Mouse (Mus musculus): Measurements from ENCODE around the gene Fut7. TPM values are rescaled to one million over a fixed set of nuclear protein-coding genes. Genes with fewer than 3 reads are reported as not detected.

Fut7 gene
- polyA plus RNA-seq, 1 experiment: 0.68 TPM

GRCm38 (mm10) chr2:25458911-25459310, 35.8 kb downstream of the Fut7 start:
- WGBS: 48% methylated on average over 5 of the region's 5 CpGs
- TF ChIP-seq CTCF (IDR thresholded peaks at IDR 0.05; ENCODE audit: extremely low read depth, insufficient read length, insufficient replicate concordance, low read depth, low read length): no peak
- no peak for TF ChIP-seq POLR2A (IDR thresholded peaks at IDR 0.05; ENCODE audit: low read depth, low read length)
- H3K4me1 ChIP-seq (ENCODE audit: control insufficient read depth, insufficient read depth, insufficient read length, low read length): peaks cover 26% of the 10 kb centered on the region
- H3K27me3 ChIP-seq (ENCODE audit: control insufficient read depth, insufficient read depth, low read length): no peaks in the 10 kb centered on the region
- no peak overlapping the region for H3K27ac ChIP-seq (ENCODE audit: insufficient read depth, low read depth, low read length)
- no peak overlapping the region for H3K4me3 ChIP-seq (ENCODE audit: low read depth, low read length)
- 0 out of 2 replicates have a peak, but pooled peaks cover 2% of the 10 kb centered on the region for H3K36me3 ChIP-seq (ENCODE audit: control insufficient read depth, insufficient read depth, low read length)

GRCm38 (mm10) chr2:25460135-25460534, 37.1 kb downstream of the Fut7 start:
- Histone ChIP-seq H3K27me3 (ENCODE audit: control insufficient read depth, insufficient read depth, low read length) (no peaks in the 10 kb centered on the region), H3K36me3 (ENCODE audit: control insufficient read depth, insufficient read depth, low read length) (0 out of 2 replicates have a peak, but pooled peaks cover 2% of the 10 kb centered on the region), H3K4me3 (ENCODE audit: low read depth, low read length) (peak overlapping the region; percentile 79), H3K4me1 (ENCODE audit: control insufficient read depth, insufficient read depth, insufficient read length, low read length) (peaks cover 26% of the 10 kb centered on the region), H3K27ac (ENCODE audit: insufficient read depth, low read depth, low read length) (peak overlapping the region; percentile 91)
- WGBS: 14% methylated on average over 5 of the region's 5 CpGs
- TF ChIP-seq CTCF (IDR thresholded peaks at IDR 0.05; ENCODE audit: extremely low read depth, insufficient read length, insufficient replicate concordance, low read depth, low read length) (no peak), POLR2A (IDR thresholded peaks at IDR 0.05; ENCODE audit: low read depth, low read length) (no peak)

- H3K36me3 ChIP-seq (ENCODE audit: control insufficient read depth, insufficient read depth, low read length): 0 out of 2 replicates have a peak, but pooled peaks cover 2% of the 10 kb centered on the region
- H3K4me3 ChIP-seq (ENCODE audit: low read depth, low read length): peak within 1 kb of the TSS; percentile 79
- H3K27me3 ChIP-seq (ENCODE audit: control insufficient read depth, insufficient read depth, low read length): no peaks in the 10 kb centered on the region
- peak within 1 kb of the TSS; percentile 91 for H3K27ac ChIP-seq (ENCODE audit: insufficient read depth, low read depth, low read length)
- TF ChIP-seq CTCF (IDR thresholded peaks at IDR 0.05; ENCODE audit: extremely low read depth, insufficient read length, insufficient replicate concordance, low read depth, low read length): no peak
- TF ChIP-seq POLR2A (IDR thresholded peaks at IDR 0.05; ENCODE audit: low read depth, low read length): peak; percentile 87
- H3K4me1 ChIP-seq (ENCODE audit: control insufficient read depth, insufficient read depth, insufficient read length, low read length): peaks cover 26% of the 10 kb centered on the region
- under 1% methylated on average over 48 of the region's 48 CpGs for WGBS
Measured at GRCm38 (mm10) chr2:25460551-25461309, 37.7 kb downstream of the Fut7 start, which contains the start of gene Paxx. Paxx (minus strand) TSS chr2:25461094.

GRCm38 (mm10) chr2:25461407-25461806, 38.3 kb downstream of the Fut7 start:
- H3K27me3 ChIP-seq (ENCODE audit: control insufficient read depth, insufficient read depth, low read length): no peaks in the 10 kb centered on the region
- H3K36me3 ChIP-seq (ENCODE audit: control insufficient read depth, insufficient read depth, low read length): 0 out of 2 replicates have a peak, but pooled peaks cover 2% of the 10 kb centered on the region
- TF ChIP-seq CTCF (IDR thresholded peaks at IDR 0.05; ENCODE audit: extremely low read depth, insufficient read length, insufficient replicate concordance, low read depth, low read length) (no peak), POLR2A (IDR thresholded peaks at IDR 0.05; ENCODE audit: low read depth, low read length) (no peak)
- peaks cover 23% of the 10 kb centered on the region for H3K4me1 ChIP-seq (ENCODE audit: control insufficient read depth, insufficient read depth, insufficient read length, low read length)
- WGBS: 14% methylated on average over 3 of the region's 3 CpGs
- H3K4me3 ChIP-seq (ENCODE audit: low read depth, low read length): no peak overlapping the region
- peak overlapping the region; percentile 79 for H3K27ac ChIP-seq (ENCODE audit: insufficient read depth, low read depth, low read length)

- Histone ChIP-seq H3K36me3 (ENCODE audit: control insufficient read depth, insufficient read depth, low read length) (0 out of 2 replicates have a peak, but pooled peaks cover 2% of the 10 kb centered on the region), H3K27ac (ENCODE audit: insufficient read depth, low read depth, low read length) (no peak overlapping the region), H3K27me3 (ENCODE audit: control insufficient read depth, insufficient read depth, low read length) (no peaks in the 10 kb centered on the region), H3K4me1 (ENCODE audit: control insufficient read depth, insufficient read depth, insufficient read length, low read length) (peaks cover 15% of the 10 kb centered on the region), H3K4me3 (ENCODE audit: low read depth, low read length) (no peak overlapping the region)
- 86% methylated on average over 3 of the region's 3 CpGs for WGBS
- no peak for TF ChIP-seq POLR2A (IDR thresholded peaks at IDR 0.05; ENCODE audit: low read depth, low read length)
- TF ChIP-seq CTCF (IDR thresholded peaks at IDR 0.05; ENCODE audit: extremely low read depth, insufficient read length, insufficient replicate concordance, low read depth, low read length): no peak
Measured at GRCm38 (mm10) chr2:25463630-25464029, 40.6 kb downstream of the Fut7 start.

GRCm38 (mm10) chr2:25465256-25465655, 42.2 kb downstream of the Fut7 start:
- H3K27ac ChIP-seq (ENCODE audit: insufficient read depth, low read depth, low read length): peak overlapping the region; percentile 70
- no peaks in the 10 kb centered on the region for H3K27me3 ChIP-seq (ENCODE audit: control insufficient read depth, insufficient read depth, low read length)
- peaks cover 6% of the 10 kb centered on the region for H3K4me1 ChIP-seq (ENCODE audit: control insufficient read depth, insufficient read depth, insufficient read length, low read length)
- H3K4me3 ChIP-seq (ENCODE audit: low read depth, low read length): no peak overlapping the region
- no peaks in the 10 kb centered on the region for H3K36me3 ChIP-seq (ENCODE audit: control insufficient read depth, insufficient read depth, low read length)
- WGBS: 70% methylated on average over 2 of the region's 2 CpGs
- TF ChIP-seq POLR2A (IDR thresholded peaks at IDR 0.05; ENCODE audit: low read depth, low read length): no peak
- TF ChIP-seq CTCF (IDR thresholded peaks at IDR 0.05; ENCODE audit: extremely low read depth, insufficient read length, insufficient replicate concordance, low read depth, low read length): no peak

Data from small intestine, adult 2 months (tissue).